Mouse (Mus musculus) cerebellum, adult 18-20 months (tissue): ENCODE measurements at regions not wholly inside any gene's neighbourhood (a gene's known extent, or its start where the extent isn't known, plus 50 kb on each side); places are given as distances from the start of the nearest gene placed in this dataset.
A peak's percentile ranks its signal among the peaks of the same experiment; 100 is the strongest.

Experiments
- DNase-seq, 2 experiments: peaks; one replicate each; pipeline ENCODE4 v3.0.0; 2021

DNA sequence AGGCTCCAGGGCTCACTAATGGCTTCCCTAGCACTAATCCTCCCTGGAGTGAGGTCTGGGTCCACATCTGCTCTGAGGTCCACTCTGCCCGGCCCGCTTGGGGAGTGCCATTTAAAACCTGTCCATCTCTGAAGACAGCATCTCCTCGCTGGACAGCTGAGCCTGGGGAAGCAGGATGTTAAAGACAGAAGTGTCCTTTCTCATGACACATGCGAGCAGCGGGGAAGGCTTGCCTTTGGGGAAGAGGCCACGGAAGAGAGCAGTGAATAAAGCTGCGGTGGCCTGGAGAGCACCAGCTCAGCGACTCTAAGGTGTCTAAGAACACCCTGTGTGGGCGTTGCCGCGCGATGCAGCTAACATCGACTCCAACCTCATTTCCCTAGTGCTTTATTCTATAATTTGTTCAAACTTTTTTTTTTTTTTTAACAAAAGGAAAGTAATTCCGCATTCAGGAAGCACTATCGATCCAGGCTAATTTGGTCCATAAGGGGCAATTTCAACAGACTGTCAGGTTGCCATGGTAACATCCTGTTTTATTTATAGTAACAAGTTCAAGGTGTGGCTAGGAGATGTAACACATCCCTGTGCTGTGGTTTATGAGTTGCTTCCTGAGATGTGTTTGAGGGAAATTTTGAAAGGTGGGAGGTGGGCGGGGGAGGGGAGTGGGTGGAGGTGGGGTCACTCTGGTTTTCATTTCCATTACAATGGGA is 120.0 kb downstream of the Cartpt start:
- DNase-seq, result no peak

- DNase-seq, result no peak
Measured at GRCm38 (mm10) chr13:99778747-99779146, 122.1 kb downstream of the Cartpt start.

DNA sequence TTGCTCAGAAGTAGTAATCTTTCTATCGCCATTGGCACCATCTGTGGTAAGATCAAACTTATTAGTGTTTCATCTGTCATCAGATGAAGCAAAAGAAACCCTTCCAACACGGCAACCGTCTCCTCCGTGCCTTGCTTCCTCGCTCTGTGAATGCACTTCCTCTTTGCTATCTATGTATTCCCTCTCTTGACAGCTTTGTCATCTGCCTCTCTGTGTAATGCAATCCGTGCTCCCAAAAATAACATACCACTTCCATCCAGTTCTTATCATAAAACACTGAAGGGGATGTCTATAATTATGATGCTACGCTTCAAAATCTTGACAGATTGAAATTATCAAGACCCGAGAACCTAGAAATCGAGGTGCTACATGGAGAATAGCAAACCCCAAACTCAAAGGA is 123.2 kb downstream of the Cartpt start:
- no peak for DNase-seq

DNA sequence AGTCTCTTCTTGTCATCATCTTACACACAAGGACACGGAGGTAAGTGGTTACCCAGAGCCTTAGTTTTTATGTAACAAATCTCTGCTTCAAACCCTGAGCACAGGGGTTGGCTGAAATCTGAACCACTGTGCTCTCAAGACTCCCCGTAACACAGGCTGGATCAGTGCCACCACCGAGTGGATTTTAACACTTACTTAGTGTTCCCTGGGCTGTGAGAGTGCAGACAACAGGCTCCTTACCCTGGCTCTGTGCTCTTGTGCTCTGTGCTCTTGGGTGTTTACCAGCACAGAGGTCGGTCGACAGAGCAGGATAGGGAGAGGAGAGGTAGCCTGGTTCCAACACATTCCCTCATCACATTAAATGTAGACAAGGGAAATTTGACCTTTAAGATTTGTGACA is 134.9 kb downstream of the Cartpt start:
- DNase-seq, result no peak

GRCm38 (mm10) chr13:99764764-99765163 is 136.1 kb downstream of the Cartpt start:
- DNase-seq, result no peak

DNA sequence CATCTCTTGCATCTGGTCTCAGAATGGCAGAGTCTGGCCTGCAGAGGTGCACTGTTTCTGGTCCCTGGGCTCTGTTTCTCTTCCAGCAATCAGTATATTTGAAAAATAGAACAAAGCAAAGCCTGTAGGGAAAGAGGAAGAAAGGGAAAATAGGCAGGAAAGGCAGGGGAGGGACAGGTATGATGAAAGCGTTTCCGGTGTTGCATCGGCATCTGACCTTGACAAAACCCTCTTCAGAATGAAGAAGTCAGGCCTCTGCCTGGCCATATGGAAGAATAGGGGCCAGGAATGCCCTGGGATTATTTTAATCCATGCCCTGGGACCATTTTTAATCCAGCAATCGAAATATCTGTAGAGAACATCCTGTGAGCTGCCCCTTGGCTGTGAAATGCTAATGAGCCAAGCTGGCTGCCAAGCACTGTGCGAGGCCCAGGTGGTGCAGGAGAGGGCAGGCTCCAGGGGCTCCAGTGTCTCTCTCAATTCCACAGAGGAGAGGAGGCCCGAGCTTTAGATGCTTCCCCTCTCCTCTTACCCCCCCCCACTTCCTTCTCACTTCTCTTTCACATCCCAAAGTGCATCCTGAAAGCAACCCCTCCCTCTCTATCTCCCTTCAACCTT is 136.7 kb downstream of the Cartpt start:
- DNase-seq, result no peak

GRCm38 (mm10) chr13:99761843-99762242 is 139.0 kb downstream of the Cartpt start:
- no peak for DNase-seq

GRCm38 (mm10) chr13:99761423-99761822 is 139.5 kb downstream of the Cartpt start:
- no peak for DNase-seq

DNA sequence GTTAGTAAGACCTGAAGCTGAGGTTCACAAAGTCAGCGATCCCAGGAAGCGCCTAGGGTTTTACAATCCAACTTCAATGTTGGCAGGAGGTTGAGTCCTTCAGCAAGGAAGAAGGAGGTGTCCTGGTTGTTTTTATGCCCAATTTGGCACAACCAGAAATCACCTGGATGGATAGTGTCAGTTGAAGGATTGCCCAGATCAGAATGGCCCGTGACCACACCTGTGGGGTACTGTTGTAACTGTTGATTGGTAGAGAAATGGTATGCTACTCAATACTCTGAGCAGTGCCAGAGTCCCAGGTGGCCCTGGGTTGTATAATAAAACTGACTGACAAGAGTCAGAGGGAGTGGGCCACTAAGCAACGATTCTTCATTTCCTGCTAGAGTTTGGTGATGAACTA is 140.2 kb downstream of the Cartpt start:
- no peak for DNase-seq

- DNase-seq, result peak in 1 of 2 experiments; percentile 18
Measured at GRCm38 (mm10) chr13:99759256-99760044, 141.4 kb downstream of the Cartpt start.

GRCm38 (mm10) chr13:99754701-99755100 is 146.2 kb downstream of the Cartpt start:
- no peak for DNase-seq

GRCm38 (mm10) chr13:99754251-99754652 is 146.6 kb downstream of the Cartpt start:
- no peak for DNase-seq

DNA sequence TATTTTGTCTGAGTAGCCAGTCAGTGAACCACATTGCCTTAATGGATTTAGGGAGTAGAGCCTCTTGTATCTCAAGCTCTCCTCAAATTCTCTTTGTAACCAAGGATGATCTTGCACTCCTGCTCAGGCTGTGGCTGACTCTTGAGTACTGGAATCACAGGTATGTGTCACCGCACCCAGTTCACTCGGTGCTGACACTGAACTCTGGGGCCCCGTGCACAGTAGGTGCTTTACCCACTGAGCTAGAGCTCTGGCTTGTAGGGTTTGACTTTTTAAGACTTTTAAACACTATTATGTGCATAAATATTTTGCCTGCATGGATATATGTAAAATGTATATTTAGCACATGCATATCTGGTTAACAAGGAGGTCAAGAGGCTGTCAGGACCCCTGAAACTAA is 147.4 kb downstream of the Cartpt start:
- DNase-seq, result no peak

- peak; percentile 60 to 77 for DNase-seq
Measured at GRCm38 (mm10) chr13:99750729-99751128, 150.2 kb downstream of the Cartpt start.

DNA sequence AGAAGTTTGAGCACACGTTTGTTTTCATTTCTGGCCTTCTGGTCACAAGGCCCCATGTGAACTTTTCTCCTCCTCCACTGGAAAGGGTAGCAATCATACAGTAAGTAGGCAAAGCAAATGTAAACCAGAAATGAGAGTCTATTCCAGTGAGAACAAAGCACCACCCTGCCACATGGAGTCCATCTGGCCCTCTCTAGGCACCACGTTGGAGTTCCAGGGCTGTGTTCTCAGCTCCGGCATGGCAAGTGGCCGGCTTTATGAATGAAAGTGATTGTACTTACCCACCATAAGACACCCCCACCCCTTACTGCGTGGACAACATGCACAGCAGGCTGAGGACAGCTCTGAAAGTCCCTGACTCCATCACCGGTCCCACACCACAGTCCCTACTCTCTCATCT is 151.5 kb downstream of the Cartpt start:
- DNase-seq, result no peak

DNA sequence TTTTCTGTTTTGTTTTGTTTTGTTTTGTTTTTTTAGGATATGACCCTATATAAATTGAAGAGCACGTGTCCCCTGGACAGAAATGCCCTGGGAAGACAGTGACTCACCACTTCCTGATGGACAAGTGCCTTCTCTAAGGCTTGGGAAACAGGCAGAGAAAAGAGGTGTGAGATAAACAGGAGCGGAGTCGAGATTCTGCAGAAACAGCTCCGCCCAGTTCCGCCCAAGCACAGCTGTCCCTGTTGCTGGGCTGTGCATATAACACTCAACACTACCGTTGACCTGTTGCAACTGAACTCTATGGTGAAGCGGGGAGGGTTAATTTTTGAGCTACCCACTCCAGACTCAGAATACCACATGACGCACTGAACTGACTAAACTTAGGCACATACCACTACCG is 152.8 kb downstream of the Cartpt start:
- no peak for DNase-seq

- DNase-seq, result no peak
Measured at GRCm38 (mm10) chr13:99745526-99745925, 155.4 kb downstream of the Cartpt start.

DNA sequence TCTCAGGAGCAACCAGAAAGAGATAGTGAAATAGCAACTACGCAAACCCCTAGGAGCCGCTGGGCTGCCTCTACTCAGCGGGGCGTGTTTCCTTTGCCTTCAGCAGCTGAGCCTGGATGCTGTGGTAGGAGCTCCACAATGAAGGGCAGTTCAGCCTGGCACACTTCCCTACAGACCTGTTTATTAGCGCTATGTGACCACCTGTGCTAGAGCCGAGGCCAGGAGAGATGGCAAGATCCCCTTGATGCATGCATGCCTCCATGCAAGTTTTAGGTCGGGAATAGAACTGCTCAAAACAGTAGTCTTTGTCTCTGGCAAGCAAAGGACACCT is 156.1 kb downstream of the Cartpt start:
- DNase-seq, result peak; percentile 61 to 66

DNA sequence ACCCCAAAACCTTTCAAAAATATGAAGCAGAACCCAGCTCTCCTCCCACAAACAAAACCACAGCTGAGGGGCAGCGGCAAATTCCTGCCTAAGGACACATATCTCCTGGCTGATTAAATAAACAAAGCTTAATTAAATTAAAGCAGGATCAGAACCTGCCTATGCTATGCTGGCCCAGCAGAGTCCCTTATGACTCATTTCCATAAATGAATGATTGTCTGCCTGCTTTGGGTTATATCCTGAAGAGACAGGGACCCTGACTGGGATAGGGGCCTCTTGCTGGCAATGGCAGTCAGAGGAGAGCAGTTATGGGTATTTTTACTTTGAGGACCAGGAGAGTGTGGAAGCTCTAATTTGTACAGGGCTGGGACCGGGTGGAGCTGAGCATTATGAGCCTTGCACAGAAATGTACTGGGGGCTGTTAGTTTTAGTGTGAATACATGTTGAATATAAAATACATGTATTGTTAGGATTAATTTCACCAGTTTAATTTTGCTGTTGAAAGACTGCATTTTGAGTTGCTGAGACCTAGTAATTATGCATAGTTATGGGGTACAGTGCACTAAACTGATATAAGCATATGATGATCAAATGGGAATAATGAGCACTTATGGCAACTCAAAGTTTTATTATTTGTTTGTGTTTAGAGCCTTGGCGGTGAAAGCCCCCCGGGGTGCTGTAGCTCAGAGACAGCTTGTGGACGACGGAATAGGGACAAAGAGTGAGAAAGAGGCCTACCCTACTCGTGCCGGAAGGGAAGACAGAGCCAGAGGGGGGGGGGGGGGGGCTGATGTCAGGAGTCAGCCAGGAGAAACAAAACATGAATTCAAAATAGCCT is 156.7 kb downstream of the Cartpt start:
- DNase-seq, result no peak

GRCm38 (mm10) chr13:99742507-99742906 is 158.4 kb downstream of the Cartpt start:
- no peak for DNase-seq

- DNase-seq, result no peak
Measured at GRCm38 (mm10) chr13:99741981-99742380, 158.9 kb downstream of the Cartpt start.

GRCm38 (mm10) chr13:99739420-99739819 is 161.5 kb downstream of the Cartpt start:
- no peak for DNase-seq

DNA sequence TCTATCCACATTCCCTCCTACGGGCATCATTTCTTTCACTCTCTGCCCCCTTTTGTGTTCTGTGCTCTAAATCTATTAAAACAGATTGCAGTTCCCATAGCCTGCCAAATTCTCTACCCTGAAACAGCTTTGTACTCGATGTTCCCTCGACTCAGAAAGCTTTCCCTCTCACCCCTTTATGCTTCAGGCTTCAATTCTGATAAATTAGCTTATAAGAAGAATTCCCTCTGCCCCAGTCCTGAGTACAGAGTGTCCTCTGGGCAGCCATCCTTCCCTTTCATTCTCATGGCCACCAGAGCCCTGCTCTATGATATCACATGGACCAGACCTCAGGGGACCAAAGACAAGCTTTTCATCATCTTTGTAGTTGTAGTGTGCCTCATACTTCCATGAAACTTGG is 163.6 kb downstream of the Cartpt start:
- DNase-seq, result no peak
